Mouse (Mus musculus): ENCODE results near the gene Tmem239. TPM values are rescaled to one million over a fixed set of nuclear protein-coding genes. Genes with fewer than 3 reads are reported as not detected.

Gene Tmem239
- not detected for polyA plus RNA-seq (2017; shearing (Covaris generic))

DNA sequence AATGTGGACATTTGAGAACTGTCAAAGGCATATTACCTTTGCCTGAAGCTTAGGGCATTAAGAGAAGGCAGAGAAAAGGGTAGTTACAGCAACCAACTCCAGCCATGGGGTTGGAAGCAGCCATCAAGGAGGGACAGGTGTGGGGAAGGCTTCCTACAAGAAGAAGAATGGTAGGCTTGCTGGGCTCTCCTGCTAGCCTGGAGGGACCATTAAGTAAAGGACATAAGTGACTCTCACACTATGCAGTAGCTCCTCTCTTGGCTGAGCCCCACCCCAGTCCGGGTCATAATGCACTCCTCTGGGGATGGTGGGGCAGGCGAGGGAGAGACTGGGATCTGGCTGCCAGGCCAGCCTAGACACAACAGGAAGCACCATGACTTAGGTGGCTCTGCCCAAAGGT, at the start of gene Tmem239:
Tmem239 (plus strand) TSS at position 301 of the 400 bp plus-strand sequence.

DNA sequence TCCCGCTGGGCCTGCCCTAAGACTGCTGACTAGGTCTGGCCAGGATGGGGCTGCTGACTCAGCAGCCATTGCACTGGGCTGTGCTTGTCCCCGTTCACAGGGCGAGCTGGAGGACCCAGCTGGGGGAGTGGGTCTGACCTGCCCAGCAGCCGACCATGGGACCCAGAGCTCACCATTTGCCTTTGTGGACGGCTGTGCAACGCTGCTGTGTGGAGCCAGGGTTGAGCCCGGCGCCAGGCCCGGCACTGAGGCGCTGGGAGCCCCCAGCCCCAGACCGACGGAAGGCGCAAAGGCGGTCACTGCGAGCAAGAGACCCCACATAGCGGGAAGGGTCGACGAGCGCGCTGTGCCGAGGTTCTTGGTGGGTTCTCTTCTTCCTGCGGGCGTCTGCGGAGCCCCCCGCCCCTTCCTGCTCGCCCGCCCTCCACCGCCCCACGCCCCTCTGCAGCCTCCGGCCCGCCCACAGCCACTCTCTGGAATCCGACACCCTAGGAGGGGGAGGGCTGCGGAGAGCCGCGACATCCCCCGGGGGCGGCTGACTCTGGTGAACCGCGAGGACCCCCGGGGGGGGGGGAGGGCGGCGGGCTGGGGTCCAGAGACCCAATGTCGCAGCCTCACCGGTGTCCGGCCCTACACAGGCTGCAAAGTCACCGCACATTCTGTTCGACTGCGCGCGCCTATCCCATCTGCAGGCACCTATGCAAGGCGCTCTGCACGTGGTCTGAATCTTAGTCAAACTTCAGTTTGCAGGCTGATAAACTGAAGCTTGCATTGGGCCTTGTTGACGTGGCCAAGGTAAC, 8.9 kb upstream of the Tmem239 start, which contains the start of gene Cpxm1:
Cpxm1 (minus strand) TSS at position 389 of the 800 bp plus-strand sequence.

DNA sequence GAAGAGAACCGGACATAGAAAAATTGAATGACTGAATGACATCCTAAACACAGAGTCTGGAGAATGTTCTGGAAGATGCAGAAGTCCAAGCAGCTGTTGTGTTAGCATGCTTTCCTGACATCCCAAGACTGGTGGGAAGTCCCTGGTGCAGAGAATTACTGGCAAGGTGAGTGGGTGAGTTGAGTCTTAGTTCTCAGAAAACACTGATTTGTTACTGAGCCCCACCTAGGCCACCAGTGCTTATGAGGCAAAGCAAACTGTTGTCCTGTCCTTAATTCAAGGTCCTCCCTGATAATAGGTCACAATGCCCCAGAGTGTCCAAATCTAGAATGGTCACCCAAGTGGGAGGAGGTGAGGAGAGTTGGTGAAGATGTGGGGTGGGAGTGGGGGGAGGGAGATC, 1.3 kb upstream of the Tmem239 start, which contains the start of the genes Gm28372 and 1700020A23Rik:
Gm28372 (plus strand) TSS at position 301 of the 400 bp plus-strand sequence.
1700020A23Rik (plus strand) TSS at position 321 of the 400 bp plus-strand sequence.

DNA sequence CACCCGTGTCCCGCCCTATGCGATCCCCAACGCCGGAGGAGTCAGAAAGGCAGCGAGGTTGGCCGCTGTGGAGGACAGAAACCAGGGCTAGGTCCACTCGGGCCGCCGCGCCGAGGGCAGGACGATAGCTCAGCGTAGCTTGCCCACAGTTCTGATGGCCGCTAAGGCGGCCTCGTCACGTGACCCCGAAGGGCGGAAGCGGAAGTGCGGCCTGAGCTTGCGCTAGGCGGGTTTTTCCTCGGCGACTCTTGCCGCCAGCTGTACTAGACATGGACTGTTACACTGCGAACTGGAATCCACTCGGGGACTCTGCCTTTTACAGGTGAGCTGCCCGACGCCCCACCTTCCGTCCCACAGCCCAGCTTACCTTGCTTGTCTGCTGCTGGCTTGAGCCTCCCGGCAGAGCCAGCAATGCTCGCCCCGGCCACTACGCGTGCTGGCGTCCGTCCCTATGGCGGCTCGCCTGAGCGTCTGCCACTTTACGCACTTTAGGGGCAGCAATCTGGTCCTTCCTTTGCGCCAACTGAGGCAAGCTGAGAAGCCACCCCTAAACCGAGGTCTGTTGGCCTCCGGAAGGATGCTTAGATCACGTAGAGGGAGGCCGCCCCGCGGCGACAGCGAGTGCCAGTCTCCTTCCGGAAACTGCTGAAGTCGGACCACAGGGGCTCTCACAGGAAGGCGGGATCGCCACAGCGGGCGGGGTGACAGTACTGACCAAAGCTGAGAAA, 18.0 kb downstream of the Tmem239 start, which contains the start of the genes Vps16 and Pced1a:
Vps16 (plus strand) TSS at position 214 of the 728 bp plus-strand sequence.
Pced1a (minus strand) TSS at position 576 of the 728 bp plus-strand sequence.

DNA sequence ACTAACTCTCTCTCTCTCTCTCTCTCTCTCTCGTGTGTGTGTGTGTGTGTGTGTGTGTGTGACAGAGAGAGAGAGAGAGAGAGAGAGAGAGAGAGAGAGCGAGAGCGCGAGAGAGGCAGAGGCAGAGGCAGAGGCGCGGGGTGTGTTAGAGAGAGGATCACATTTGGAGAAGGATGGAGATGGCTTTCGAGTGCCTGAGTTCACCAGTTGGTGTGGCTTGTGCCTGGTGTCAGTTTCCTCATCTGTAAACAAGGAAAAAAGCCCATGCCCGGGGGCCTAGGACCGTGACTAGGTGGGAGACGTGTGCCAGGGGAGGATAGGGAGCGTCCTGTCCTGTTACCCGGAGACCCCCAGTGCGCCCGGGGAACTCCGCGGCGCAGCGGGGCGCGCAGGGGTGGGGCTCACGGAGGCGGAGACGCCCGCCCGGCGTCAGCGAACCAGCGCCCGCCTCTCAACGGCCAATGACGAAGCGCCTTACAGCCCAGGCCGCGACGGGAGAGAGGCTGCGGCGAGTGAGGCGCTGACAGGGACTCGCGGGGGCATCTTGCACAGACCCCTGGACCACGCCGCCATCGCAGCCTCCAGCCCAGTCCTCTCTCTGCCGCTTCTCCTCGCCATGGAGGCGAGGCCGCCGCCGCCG, 43.6 kb downstream of the Tmem239 start, which contains the start of gene Ptpra:
Ptpra (plus strand) TSS at position 485 of the 640 bp plus-strand sequence.

Other genes with a start within 250 kb of the Tmem239 start
- 349 TPM for gene Snrpb, start 227.1 kb upstream of the Tmem239 start, polyA plus RNA-seq (2017; shearing (Covaris generic))
- gene Tmc2, start 211.3 kb upstream of the Tmem239 start, polyA plus RNA-seq (2017; shearing (Covaris generic)), result not detected
- gene Nop56, start 132.0 kb upstream of the Tmem239 start, polyA plus RNA-seq (2017; shearing (Covaris generic)), result 360 TPM
- 118 TPM for gene Idh3b, start 121.9 kb upstream of the Tmem239 start, polyA plus RNA-seq (2017; shearing (Covaris generic))
- not detected for gene Ebf4, start 111.3 kb upstream of the Tmem239 start, polyA plus RNA-seq (2017; shearing (Covaris generic))
- 0.26 TPM for gene Cpxm1, start 8.9 kb upstream of the Tmem239 start, polyA plus RNA-seq (2017; shearing (Covaris generic))
- gene Gm28372, start 1.2 kb upstream of the Tmem239 start, polyA plus RNA-seq (2017; shearing (Covaris generic)), result not detected
- not detected for gene 1700020A23Rik, start 1.2 kb upstream of the Tmem239 start, polyA plus RNA-seq (2017; shearing (Covaris generic))
- 247 TPM for gene Vps16, start 17.9 kb downstream of the Tmem239 start, polyA plus RNA-seq (2017; shearing (Covaris generic))
- 16.8 TPM for gene Pced1a, start 18.2 kb downstream of the Tmem239 start, polyA plus RNA-seq (2017; shearing (Covaris generic))
- 137 TPM for gene Ptpra, start 43.8 kb downstream of the Tmem239 start, polyA plus RNA-seq (2017; shearing (Covaris generic))
- 49.8 TPM for gene Mrps26, start 157.3 kb downstream of the Tmem239 start, polyA plus RNA-seq (2017; shearing (Covaris generic))
- gene Oxt, start 169.7 kb downstream of the Tmem239 start, polyA plus RNA-seq (2017; shearing (Covaris generic)), result not detected
- gene Avp, start 176.1 kb downstream of the Tmem239 start, polyA plus RNA-seq (2017; shearing (Covaris generic)), result not detected
- 8.9 TPM for gene Fastkd5, start 223.5 kb downstream of the Tmem239 start, polyA plus RNA-seq (2017; shearing (Covaris generic))
- gene Ubox5, start 223.6 kb downstream of the Tmem239 start, polyA plus RNA-seq (2017; shearing (Covaris generic)), result 2.9 TPM
- gene Lzts3, start 236.3 kb downstream of the Tmem239 start, polyA plus RNA-seq (2017; shearing (Covaris generic)), result 2.8 TPM

Data from effector memory CD4-positive, alpha-beta T cell, adult 5 months (primary cell).